Mouse (Mus musculus): ENCODE measurements around the gene Inpp5b. TPM values are rescaled to one million over a fixed set of nuclear protein-coding genes. Genes with fewer than 3 reads are reported as not detected.

Inpp5b gene
- polyA plus RNA-seq, 1 experiment from 2014 or later = 30.9 TPM

DNA sequence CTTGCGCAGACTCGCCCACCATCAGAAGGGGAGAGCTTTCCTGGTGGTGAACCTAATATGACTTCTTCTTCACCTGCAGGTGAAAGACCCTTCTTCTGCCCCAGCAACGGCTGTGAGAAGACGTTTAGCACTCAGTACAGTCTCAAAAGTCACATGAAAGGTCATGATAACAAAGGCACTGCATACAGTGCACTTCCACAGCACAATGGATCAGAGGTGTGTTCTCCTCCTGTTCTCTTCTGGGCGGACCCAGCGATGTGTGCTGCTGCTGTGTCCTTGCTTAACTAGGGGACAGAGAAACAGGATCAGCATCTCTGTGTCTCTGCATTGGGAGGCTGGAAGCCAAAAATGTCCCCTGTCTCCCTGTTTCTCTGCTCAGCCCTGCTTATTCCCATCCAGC, 83.3 kb downstream of the Inpp5b start:
- Histone ChIP-seq H3K4me3 (replicated peaks) (no peak overlapping the region), H3K27me3 (no peaks in the 10 kb centered on the region), H3K27ac (replicated peaks) (no peak overlapping the region), H3K9me3 (replicated peaks) (no peaks in the 10 kb centered on the region), H3K36me3 (peaks cover 68% of the 10 kb centered on the region), H3K4me1 (no peaks in the 10 kb centered on the region), H3K4me2 (replicated peaks) (no peak overlapping the region), H3K9ac (no peak overlapping the region)
- no peak for ATAC-seq (ENCODE audit: insufficient number of reproducible peaks, low FRiP score, low TSS enrichment, low read depth)
- 91% methylated on average over 6 of the region's 6 CpGs for WGBS

- no peak overlapping the region for H3K4me2 ChIP-seq (replicated peaks)
- no peaks in the 10 kb centered on the region for H3K27me3 ChIP-seq
- peaks cover 63% of the 10 kb centered on the region for H3K36me3 ChIP-seq
- H3K4me3 ChIP-seq (replicated peaks) = no peak overlapping the region
- H3K4me1 ChIP-seq = no peaks in the 10 kb centered on the region
- WGBS = 93% methylated on average over 21 of the region's 21 CpGs
- no peak overlapping the region for H3K27ac ChIP-seq (replicated peaks)
- ATAC-seq (ENCODE audit: insufficient number of reproducible peaks, low FRiP score, low TSS enrichment, low read depth) = no peak
- H3K9ac ChIP-seq = no peak overlapping the region
- H3K9me3 ChIP-seq (replicated peaks) = no peaks in the 10 kb centered on the region
These were observed 83.8 kb downstream of the Inpp5b start for GRCm38 (mm10) chr4:124825371-124825965.

- H3K4me3 ChIP-seq (replicated peaks) = no peak overlapping the region
- H3K36me3 ChIP-seq = peaks cover 55% of the 10 kb centered on the region
- no peak for ATAC-seq (ENCODE audit: insufficient number of reproducible peaks, low FRiP score, low TSS enrichment, low read depth)
- H3K27me3 ChIP-seq = no peaks in the 10 kb centered on the region
- H3K4me2 ChIP-seq (replicated peaks) = no peak overlapping the region
- 84% methylated on average over 5 of the region's 5 CpGs for WGBS
- no peak overlapping the region for H3K27ac ChIP-seq (replicated peaks)
- H3K9ac ChIP-seq = no peak overlapping the region
- no peaks in the 10 kb centered on the region for H3K4me1 ChIP-seq
- no peaks in the 10 kb centered on the region for H3K9me3 ChIP-seq (replicated peaks)
These were observed 88.0 kb downstream of the Inpp5b start for GRCm38 (mm10) chr4:124829671-124830070.

DNA sequence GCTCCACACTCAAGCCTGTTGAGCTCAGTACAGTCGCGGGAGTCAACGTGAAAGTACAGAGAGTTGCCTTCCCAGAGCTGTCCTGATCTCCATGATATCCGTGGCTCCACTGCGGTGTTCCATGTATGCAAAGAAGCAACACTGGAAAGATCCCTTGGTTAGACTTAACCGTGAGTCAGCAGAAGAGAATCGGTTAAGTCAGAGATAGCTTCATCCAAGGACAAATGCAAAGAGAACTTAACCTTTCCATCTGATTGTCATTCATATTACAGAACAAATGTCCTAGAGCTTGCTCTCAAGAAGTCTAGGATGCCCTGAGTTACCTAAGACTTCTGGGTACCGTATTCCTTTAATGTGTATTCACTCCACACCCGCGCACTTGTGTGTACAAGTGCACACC, 91.1 kb downstream of the Inpp5b start:
- no peaks in the 10 kb centered on the region for H3K9me3 ChIP-seq (replicated peaks)
- H3K4me1 ChIP-seq = no peaks in the 10 kb centered on the region
- H3K36me3 ChIP-seq = peaks cover 46% of the 10 kb centered on the region
- no peak for ATAC-seq (ENCODE audit: insufficient number of reproducible peaks, low FRiP score, low TSS enrichment, low read depth)
- H3K27ac ChIP-seq (replicated peaks) = no peak overlapping the region
- no peak overlapping the region for H3K9ac ChIP-seq
- H3K27me3 ChIP-seq = no peaks in the 10 kb centered on the region
- 93% methylated on average over 10 of the region's 10 CpGs for WGBS
- no peak overlapping the region for H3K4me2 ChIP-seq (replicated peaks)
- H3K4me3 ChIP-seq (replicated peaks) = no peak overlapping the region

GRCm38 (mm10) chr4:124838035-124838700, 96.5 kb downstream of the Inpp5b start:
- Histone ChIP-seq H3K9me3 (replicated peaks) (no peaks in the 10 kb centered on the region), H3K4me2 (replicated peaks) (no peak overlapping the region), H3K27me3 (no peaks in the 10 kb centered on the region), H3K36me3 (peaks cover 65% of the 10 kb centered on the region), H3K4me1 (no peaks in the 10 kb centered on the region), H3K4me3 (replicated peaks) (no peak overlapping the region), H3K27ac (replicated peaks) (no peak overlapping the region), H3K9ac (no peak overlapping the region)
- 84% methylated on average over 14 of the region's 14 CpGs for WGBS
- no peak for ATAC-seq (ENCODE audit: insufficient number of reproducible peaks, low FRiP score, low TSS enrichment, low read depth)

DNA sequence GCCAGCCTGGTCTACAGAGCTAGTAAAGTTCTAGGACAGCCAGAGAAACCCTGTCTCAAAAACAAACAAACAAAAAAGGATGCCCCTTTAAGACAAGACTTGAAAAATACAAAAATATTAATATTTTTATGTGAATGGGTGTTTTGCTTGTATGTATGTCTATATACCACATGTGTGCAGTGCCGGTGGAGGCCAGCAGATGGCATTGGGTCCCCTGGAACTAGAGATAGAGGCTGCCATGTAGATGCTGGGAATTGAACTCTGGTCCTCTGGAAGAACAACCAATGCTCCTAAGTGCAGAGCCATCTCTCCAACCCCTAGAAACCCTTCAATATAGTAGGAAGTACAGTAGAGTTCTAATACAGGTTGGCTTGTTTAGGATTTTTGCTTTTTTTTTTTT, 99.3 kb downstream of the Inpp5b start:
- H3K9me3 ChIP-seq (replicated peaks) = no peaks in the 10 kb centered on the region
- H3K27ac ChIP-seq (replicated peaks) = no peak overlapping the region
- H3K4me1 ChIP-seq = no peaks in the 10 kb centered on the region
- H3K4me3 ChIP-seq (replicated peaks) = no peak overlapping the region
- no peak overlapping the region for H3K9ac ChIP-seq
- H3K4me2 ChIP-seq (replicated peaks) = no peak overlapping the region
- no peaks in the 10 kb centered on the region for H3K27me3 ChIP-seq
- ATAC-seq (ENCODE audit: insufficient number of reproducible peaks, low FRiP score, low TSS enrichment, low read depth) = no peak
- 100% methylated on average over 1 of the region's 1 CpGs for WGBS
- H3K36me3 ChIP-seq = peaks cover 59% of the 10 kb centered on the region

GRCm38 (mm10) chr4:124843493-124843892, 101.8 kb downstream of the Inpp5b start:
- Histone ChIP-seq H3K4me3 (replicated peaks) (no peak overlapping the region), H3K4me2 (replicated peaks) (no peak overlapping the region), H3K9me3 (replicated peaks) (no peaks in the 10 kb centered on the region), H3K27ac (replicated peaks) (no peak overlapping the region), H3K36me3 (peaks cover 47% of the 10 kb centered on the region), H3K4me1 (0 out of 2 replicates have a peak, but pooled peaks cover 4% of the 10 kb centered on the region), H3K27me3 (no peaks in the 10 kb centered on the region), H3K9ac (no peak overlapping the region)
- WGBS = 56% methylated on average over 11 of the region's 11 CpGs
- ATAC-seq (ENCODE audit: insufficient number of reproducible peaks, low FRiP score, low TSS enrichment, low read depth) = no peak

DNA sequence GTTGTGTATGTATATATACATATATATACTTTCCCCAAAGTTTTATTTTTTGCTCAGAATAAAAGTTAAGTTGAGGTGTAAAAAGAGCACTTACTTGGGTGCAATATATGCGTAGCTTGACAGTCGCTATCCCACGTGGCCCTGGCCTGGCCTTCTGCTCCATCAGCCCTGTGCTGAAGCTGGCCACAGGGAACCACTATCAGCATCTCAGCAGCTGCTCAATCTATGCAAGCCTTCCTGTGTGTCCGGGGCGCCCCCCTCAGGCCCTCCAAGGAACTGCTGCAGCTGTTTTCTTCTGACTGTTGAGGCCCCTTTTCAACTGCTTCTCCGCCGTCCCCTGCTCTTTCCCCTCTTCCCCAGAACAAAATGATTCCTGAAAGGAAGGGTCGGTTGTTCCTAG, 105.9 kb downstream of the Inpp5b start:
- Histone ChIP-seq H3K27ac (replicated peaks) (no peak overlapping the region), H3K4me1 (peaks cover 24% of the 10 kb centered on the region), H3K36me3 (peaks cover 18% of the 10 kb centered on the region), H3K4me2 (replicated peaks) (no peak overlapping the region), H3K4me3 (replicated peaks) (no peak overlapping the region), H3K9ac (no peak overlapping the region), H3K27me3 (no peaks in the 10 kb centered on the region), H3K9me3 (replicated peaks) (no peaks in the 10 kb centered on the region)
- ATAC-seq (ENCODE audit: insufficient number of reproducible peaks, low FRiP score, low TSS enrichment, low read depth) = no peak
- whole genome bisulfite sequencing = 11% methylated on average over 8 of the region's 8 CpGs

GRCm38 (mm10) chr4:124849631-124850260, 108.1 kb downstream of the Inpp5b start:
- H3K4me2 ChIP-seq (replicated peaks) = peak overlapping the region; percentile 81
- no peaks in the 10 kb centered on the region for H3K27me3 ChIP-seq
- H3K27ac ChIP-seq (replicated peaks) = peak overlapping the region; percentile 88
- H3K4me1 ChIP-seq = peaks cover 29% of the 10 kb centered on the region
- no peak; the same call in 1 of the 2 replicates for ATAC-seq (ENCODE audit: insufficient number of reproducible peaks, low FRiP score, low TSS enrichment, low read depth)
- peak overlapping the region; percentile 76 for H3K4me3 ChIP-seq (replicated peaks)
- H3K36me3 ChIP-seq = peaks cover 23% of the 10 kb centered on the region
- peak overlapping the region; percentile 79 for H3K9ac ChIP-seq
- WGBS = 2% methylated on average over 23 of the region's 24 CpGs
- no peaks in the 10 kb centered on the region for H3K9me3 ChIP-seq (replicated peaks)

- peak within 1 kb of the TSS; percentile 81 for H3K4me2 ChIP-seq (replicated peaks)
- under 1% methylated on average over 77 of the region's 90 CpGs for WGBS
- H3K4me1 ChIP-seq = peaks cover 29% of the 10 kb centered on the region
- no peaks in the 10 kb centered on the region for H3K27me3 ChIP-seq
- H3K36me3 ChIP-seq = peaks cover 28% of the 10 kb centered on the region
- H3K9me3 ChIP-seq (replicated peaks) = no peaks in the 10 kb centered on the region
- peak within 1 kb of the TSS; percentile 76 for H3K4me3 ChIP-seq (replicated peaks)
- H3K27ac ChIP-seq (replicated peaks) = peak within 1 kb of the TSS; percentile 88
- peak within 1 kb of the TSS; percentile 79 for H3K9ac ChIP-seq
- ATAC-seq (ENCODE audit: insufficient number of reproducible peaks, low FRiP score, low TSS enrichment, low read depth) = peak; percentile 93
These were observed 108.7 kb downstream of the Inpp5b start, which contains the start of gene Yrdc for GRCm38 (mm10) chr4:124850261-124850913. Yrdc (plus strand) TSS chr4:124850679.

All from embryonic facial prominence, embryonic 15.5 days (tissue).